16 mouse cellular contexts compared by ENCODE assay signal in genomic region chr1:172618141-172618540, GRCm38 (mm10). TPM values are rescaled to one million over a fixed set of nuclear protein-coding genes. Genes with fewer than 3 reads are reported as not detected.
A peak's percentile ranks its signal among the peaks of the same experiment; 100 is the strongest.
DNase-seq lines count a peak whose midpoint lies in the region; ATAC-seq lines count a peak whose summit lies in the region.
"Had no signal": no experiment of that assay in that cellular context is flagged by ENCODE, and none has a peak within 500 bp of the region (broad histone marks: within the 10 kb centered on the region; RNA-seq: fewer than 3 reads in every experiment).

No protein-coding gene starts in this region.

- H3K4me3 ChIP-seq in neural tube, embryonic 12.5 days, result no peak overlapping the region
- H3K4me3 ChIP-seq: heart, embryonic 13.5 days had no signal

- H3K36me3 ChIP-seq in neural tube, embryonic 12.5 days, result no peaks in the 10 kb centered on the region
- H3K36me3 ChIP-seq: heart, embryonic 13.5 days had no signal

- H3K9ac ChIP-seq in neural tube, embryonic 12.5 days, result no peak overlapping the region
- H3K9ac ChIP-seq: heart, embryonic 13.5 days; hindbrain, embryonic 14.5 days; lung, embryonic 14.5 days had no signal

- peak overlapping the region; percentile 83; the same call in 1 of the 2 replicates for H3K4me2 ChIP-seq in neural tube, embryonic 12.5 days (replicated peaks)

- no peaks in the 10 kb centered on the region for H3K9me3 ChIP-seq in neural tube, embryonic 12.5 days
- H3K9me3 ChIP-seq: heart, embryonic 13.5 days had no signal

- DNase-seq in layer of hippocampus, adult 8-10 months (ENCODE audit: low spot score in 2 of 2), result peak; percentile 14 to 19
- DNase-seq in layer of hippocampus, postnatal 25 days (ENCODE audit: extremely low spot score in 1 of 2, low spot score in 1 of 2), result no peak
- peak; percentile 29 for DNase-seq in embryo, embryonic 9.5 days (ENCODE audit: extremely low spot score)
- DNase-seq in hindlimb bud, embryonic 11.5 days (ENCODE audit: extremely low spot score, low read depth, low spot score), result peak; percentile 50
- no peak for DNase-seq in gastrocnemius, postnatal 14 days
- no peak for DNase-seq in urinary bladder, postnatal 10 days (ENCODE audit: low spot score)
- DNase-seq: kidney, adult 11 months; kidney, postnatal 14 days; layer of hippocampus, postnatal 36 days; liver; lung, embryonic 14.5 days; thymus, postnatal 25 days had no signal

- no peaks in the 10 kb centered on the region for H3K27me3 ChIP-seq in neural tube, embryonic 12.5 days (replicated peaks)

- WGBS in neural tube, embryonic 12.5 days, result 22% methylated on average over 4 of the region's 4 CpGs

- intact Hi-C loops in gastrocnemius, postnatal 14 days (cut with DNase I; ENCODE audit: low total_unique reads), result loop anchor here (5.0 kb wide), 1 partner anchor 86 kb away; no protein-coding TSS in a partner anchor

- no peak overlapping the region for H3K27ac ChIP-seq in neural tube, embryonic 12.5 days
- H3K27ac ChIP-seq: heart, embryonic 13.5 days; hindbrain, embryonic 14.5 days had no signal

- no peak for ATAC-seq in neural tube, embryonic 12.5 days (ENCODE audit: low FRiP score, low read depth)

- H3K4me1 ChIP-seq in neural tube, embryonic 12.5 days, result peaks cover 18% of the 10 kb centered on the region

RNA-seq across cellular contexts. Expression of gene Dusp23, which starts 14.6 kb away (rescaled TPM):
- total RNA-seq in layer of hippocampus, adult 8-10 months (2022), result 1 to 10 TPM; 5.1 to 9.1 (median 5.9) TPM
- total RNA-seq in layer of hippocampus, postnatal 25 days (2021), result 1 to 10 TPM; 6.8 to 8.8 TPM
- polyA plus RNA-seq in neural tube, embryonic 12.5 days (2016; fragmentation: Nextera tagmentation; extraction: Ambion mirVana), result 20.0 and 20.8 TPM in 2 replicates
- 10 to 100 TPM; 17.4 to 18.4 TPM for total RNA-seq in gastrocnemius, postnatal 14 days (2021)

RNA-seq across cellular contexts. Expression of gene Fcrl6, which starts 15.8 kb away (rescaled TPM):
- total RNA-seq in layer of hippocampus, adult 8-10 months (2022), result under 1 TPM in 1 of 4 experiments, not detected in 3; 0.25 TPM
- total RNA-seq in layer of hippocampus, postnatal 25 days (2021), result not detected
- 0.16 and 0.19 TPM in 2 replicates for polyA plus RNA-seq in neural tube, embryonic 12.5 days (2016; fragmentation: Nextera tagmentation; extraction: Ambion mirVana)
- total RNA-seq in gastrocnemius, postnatal 14 days (2021), result not detected
- total RNA-seq: layer of hippocampus, postnatal 36 days had no signal
- polyA plus RNA-seq: C2C12; heart, embryonic 13.5 days; lung, embryonic 14.5 days had no signal

RNA-seq across cellular contexts. Expression of gene Slamf8, which starts 27.8 kb away (rescaled TPM):
- total RNA-seq in layer of hippocampus, adult 8-10 months (2022), result under 1 TPM in 2 of 4 experiments, not detected in 2; 0.59 to 0.92 TPM
- total RNA-seq in layer of hippocampus, postnatal 25 days (2021), result not detected
- polyA plus RNA-seq in neural tube, embryonic 12.5 days (2016; fragmentation: Nextera tagmentation; extraction: Ambion mirVana), result not detected in 2 replicates
- total RNA-seq in gastrocnemius, postnatal 14 days (2021), result not detected
- total RNA-seq: layer of hippocampus, postnatal 36 days had no signal
- polyA plus RNA-seq: C2C12; heart, embryonic 13.5 days; hindbrain, embryonic 14.5 days; lung, embryonic 14.5 days had no signal

Comparison
In these comparisons a context has a peak if more than half of its experiments do, and no peak if none do; other contexts are left out.
1. DNase-seq: peak in layer of hippocampus, adult 8-10 months (2 of 2), embryo, embryonic 9.5 days (single experiment) and hindlimb bud, embryonic 11.5 days (single experiment); none in layer of hippocampus, postnatal 25 days (0 of 2), gastrocnemius, postnatal 14 days (single experiment) and urinary bladder, postnatal 10 days (single experiment).